Mouse (Mus musculus) cortical plate, adult 2 months (tissue): Measurements from ENCODE around the gene Gm1043. TPM values are rescaled to one million over a fixed set of nuclear protein-coding genes. Genes with fewer than 3 reads are reported as not detected.

Experiments used
- H3K27ac ChIP-seq: fragments of 200-500 bp; 2 replicates; pipeline ENCODE4 v1.5.1; 2012; ENCODE audit warnings: low read length, control low read depth, inconsistent platforms; ENCODE audit not compliant: insufficient read depth
- H3K4me1 ChIP-seq: fragments of 200-500 bp; 2 replicates; pipeline ENCODE4 v1.6.1; 2011; ENCODE audit warnings: low read length; ENCODE audit not compliant: control insufficient read depth, insufficient read depth
- H3K4me3 ChIP-seq: fragments of 200-500 bp; 2 replicates; pipeline ENCODE4 v1.5.1; 2011; ENCODE audit warnings: mild to moderate bottlenecking, low read length, control low read depth; ENCODE audit not compliant: insufficient read depth
- CTCF ChIP-seq: fragments of 200-500 bp; IDR thresholded peaks from 2 replicates; pipeline ENCODE4 v1.5.1; 2011; ENCODE audit warnings: mild to moderate bottlenecking, control low read depth, low read length; ENCODE audit not compliant: insufficient read depth; ENCODE audit errors: extremely low read depth
- POLR2A ChIP-seq: fragments of 200-500 bp; IDR thresholded peaks from 2 replicates; pipeline ENCODE4 v1.6.1; 2011; ENCODE audit warnings: mild to moderate bottlenecking, low read length, control low read depth; ENCODE audit not compliant: insufficient read depth; ENCODE audit errors: extremely low read depth
- polyA plus RNA-seq: library from polyadenylated mRNA; depleted of rRNA; stranded (reverse); fragments of >200 nt; gene quantifications from 2 replicates; pipeline ENCODE4 v1.2.3, GENCODE M21; 2012

Gene Gm1043
- polyA plus RNA-seq, 1 experiment: 20.1 TPM

GRCm38 (mm10) chr5:37154472-37154871, 69.3 kb downstream of the Gm1043 start:
- no peaks in the 10 kb centered on the region for H3K4me1 ChIP-seq
- no peak for TF ChIP-seq POLR2A
- TF ChIP-seq CTCF: no peak

DNA sequence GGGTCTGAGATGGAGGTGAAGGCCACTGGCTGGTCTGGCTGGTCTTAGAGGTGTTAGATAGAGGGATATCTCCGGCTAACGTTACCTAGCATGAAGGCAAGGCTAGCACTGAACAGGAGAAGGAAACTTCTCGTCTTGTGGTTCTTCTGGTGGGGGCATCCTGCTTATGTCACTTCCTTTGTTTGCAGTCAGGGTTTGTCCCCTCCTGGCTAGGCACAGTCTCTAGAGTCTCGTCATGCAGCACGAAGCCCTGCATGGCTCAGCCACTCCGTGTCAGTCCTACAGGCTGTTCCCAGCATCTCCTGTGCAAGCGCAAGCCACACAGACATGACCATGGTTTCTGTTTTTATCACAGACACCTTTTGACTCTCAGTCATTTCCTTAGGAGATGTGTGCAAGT, 73.2 kb downstream of the Gm1043 start:
- Histone ChIP-seq H3K4me1 (0 out of 2 replicates have a peak, but pooled peaks cover under 1% of the 10 kb centered on the region), H3K4me3 (no peak overlapping the region), H3K27ac (no peak overlapping the region)
- TF ChIP-seq CTCF (no peak), POLR2A (no peak)

More at GRCm38 (mm10) chr5:37154472-37154871, 69.3 kb downstream of the Gm1043 start:
- H3K4me3 ChIP-seq: no peak overlapping the region
- H3K27ac ChIP-seq: no peak overlapping the region

- TF ChIP-seq POLR2A: peak; percentile 21; the same call in 1 of the 2 replicates
- TF ChIP-seq CTCF: peak; percentile 69
- Histone ChIP-seq H3K4me1 (0 out of 2 replicates have a peak, but pooled peaks cover 2% of the 10 kb centered on the region), H3K27ac (no peak overlapping the region), H3K4me3 (peak overlapping the region; percentile 37)
Measured at GRCm38 (mm10) chr5:37162871-37163781, 78.0 kb downstream of the Gm1043 start.

DNA sequence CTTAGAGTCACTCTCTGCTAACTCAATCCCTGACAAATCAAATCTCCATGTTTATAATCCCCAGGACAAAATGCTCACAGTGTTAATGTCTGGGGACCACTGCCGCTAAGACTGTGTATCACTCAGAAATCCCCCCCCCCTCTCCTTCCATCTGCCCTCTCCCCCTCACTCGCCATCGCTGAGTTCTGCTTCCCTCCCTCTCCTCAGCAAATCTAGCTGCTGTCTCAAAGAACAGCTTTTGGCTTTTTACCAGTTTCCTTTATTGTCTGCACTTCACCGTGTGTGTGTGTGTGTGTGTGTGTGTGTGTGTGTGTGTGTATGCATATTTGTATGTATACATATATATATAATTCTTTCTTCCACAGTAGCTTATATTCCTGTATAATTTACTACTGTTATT, 91.3 kb downstream of the Gm1043 start:
- peaks cover 16% of the 10 kb centered on the region for H3K4me1 ChIP-seq
- no peak overlapping the region for H3K4me3 ChIP-seq
- no peak overlapping the region for H3K27ac ChIP-seq
- TF ChIP-seq CTCF: no peak
- TF ChIP-seq POLR2A: no peak

GRCm38 (mm10) chr5:37177061-37177460, 91.9 kb downstream of the Gm1043 start:
- Histone ChIP-seq H3K4me3 (no peak overlapping the region), H3K4me1 (peaks cover 16% of the 10 kb centered on the region), H3K27ac (peak overlapping the region; percentile 80; the same call in 1 of the 2 replicates)
- TF ChIP-seq CTCF: no peak
- 0 out of 2 replicates have a peak, but pooled peaks have one; percentile 44 for TF ChIP-seq POLR2A

- TF ChIP-seq POLR2A: no peak
- TF ChIP-seq CTCF: no peak
- Histone ChIP-seq H3K27ac (no peak overlapping the region), H3K4me3 (no peak overlapping the region), H3K4me1 (peaks cover 16% of the 10 kb centered on the region)
Measured at GRCm38 (mm10) chr5:37178811-37179210, 93.6 kb downstream of the Gm1043 start.

- peaks cover 14% of the 10 kb centered on the region for H3K4me1 ChIP-seq
- TF ChIP-seq CTCF (no peak), POLR2A (no peak)
- no peak overlapping the region for H3K4me3 ChIP-seq
- H3K27ac ChIP-seq: peak overlapping the region; percentile 24; the same call in 1 of the 2 replicates
Measured at GRCm38 (mm10) chr5:37179872-37180271, 94.7 kb downstream of the Gm1043 start.

DNA sequence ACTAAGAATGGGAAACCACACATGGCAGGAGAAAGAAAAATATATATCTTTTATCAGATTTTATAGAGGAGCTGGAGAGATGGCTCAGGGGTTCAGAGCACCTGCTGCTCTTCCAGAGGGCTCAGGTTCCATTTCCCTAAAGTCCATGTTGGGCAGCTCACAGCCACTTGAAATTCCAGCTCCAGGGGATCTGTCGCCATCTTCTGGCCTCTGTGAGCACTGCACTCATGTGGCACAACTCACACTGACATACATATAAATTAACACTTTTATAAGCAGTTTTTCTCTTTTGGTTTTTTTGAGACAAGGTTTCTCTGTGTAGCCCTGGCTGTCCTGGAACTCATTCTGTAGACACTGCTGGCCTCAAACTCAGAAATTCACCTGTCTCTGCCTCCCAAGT, 95.5 kb downstream of the Gm1043 start:
- Histone ChIP-seq H3K4me3 (no peak overlapping the region), H3K4me1 (peaks cover 14% of the 10 kb centered on the region), H3K27ac (no peak overlapping the region)
- TF ChIP-seq POLR2A: no peak
- TF ChIP-seq CTCF: 0 out of 2 replicates have a peak, but pooled peaks have one; percentile 6

DNA sequence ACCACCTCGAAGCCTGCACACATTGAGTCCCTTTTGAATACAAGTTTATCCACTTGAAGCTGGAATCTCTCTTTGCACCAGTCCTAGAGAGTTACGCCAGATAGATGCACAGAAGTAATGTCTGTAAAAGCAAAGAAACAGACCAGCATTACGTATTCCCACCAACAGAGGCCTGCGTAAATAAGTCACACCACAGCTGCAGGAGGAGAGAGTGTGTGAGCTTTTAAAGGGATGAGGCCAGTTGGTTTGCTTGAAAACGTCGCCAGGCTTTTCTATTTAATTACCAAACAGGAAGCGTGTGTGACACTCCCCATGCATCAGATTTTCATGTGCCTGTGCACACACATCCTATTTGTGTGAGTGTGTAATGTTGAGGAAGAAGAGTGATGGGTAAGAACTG, 99.4 kb downstream of the Gm1043 start:
- Histone ChIP-seq H3K4me3 (no peak overlapping the region), H3K4me1 (peaks cover 2% of the 10 kb centered on the region), H3K27ac (no peak overlapping the region)
- TF ChIP-seq POLR2A: no peak
- no peak for TF ChIP-seq CTCF

GRCm38 (mm10) chr5:37190378-37190777, 105.2 kb downstream of the Gm1043 start:
- no peak for TF ChIP-seq CTCF
- H3K4me3 ChIP-seq: no peak overlapping the region
- no peak overlapping the region for H3K27ac ChIP-seq
- H3K4me1 ChIP-seq: no peaks in the 10 kb centered on the region
